Mouse (Mus musculus) heart, postnatal 0 days (tissue): Measurements from ENCODE around the gene Dgkz. TPM values are rescaled to one million over a fixed set of nuclear protein-coding genes. Genes with fewer than 3 reads are reported as not detected.

Experiments
- ATAC-seq: fragments of 200-750 bp; cut with Nextera tagmentation; 2 replicates; pipeline ENCODE4 v1.8.0; 2017; ENCODE audit warnings: low read depth, moderate number of reproducible peaks, moderate library complexity; ENCODE audit not compliant: insufficient read depth
- DNase-seq: peaks from one replicate; pipeline ENCODE4 v3.0.0-alpha.2; 2016; ENCODE audit warnings: low spot score
- H3K27ac ChIP-seq: fragments of 300-500 bp; sonication (generic); 2 replicates; pipeline ENCODE4 v1.5.1; 2014; ENCODE audit warnings: low read depth, mild to moderate bottlenecking
- H3K27me3 ChIP-seq: fragments of 300-500 bp; sonication (generic); 2 replicates; pipeline ENCODE4 v1.6.1; 2014; ENCODE audit warnings: low read length, mixed read lengths; ENCODE audit not compliant: control insufficient read depth, insufficient read depth
- H3K36me3 ChIP-seq: fragments of 300-500 bp; sonication (generic); replicated peaks from 2 replicates; pipeline ENCODE4 v1.6.1; 2014; ENCODE audit warnings: low read length, mixed read lengths; ENCODE audit not compliant: control insufficient read depth, insufficient read depth
- H3K4me1 ChIP-seq: fragments of 300-500 bp; sonication (generic); 2 replicates; pipeline ENCODE4 v1.6.1; 2014; ENCODE audit warnings: antibody characterized with exemption; ENCODE audit not compliant: control insufficient read depth, insufficient read depth
- H3K4me2 ChIP-seq: fragments of 300-500 bp; sonication (generic); 2 replicates; pipeline ENCODE4 v1.6.1; 2014; ENCODE audit warnings: low read depth, mild to moderate bottlenecking, low read length, moderate library complexity
- H3K4me3 ChIP-seq: fragments of 300-500 bp; sonication (generic); 2 replicates; pipeline ENCODE4 v1.5.1; 2014; ENCODE audit warnings: low read depth, low read length
- H3K9ac ChIP-seq: fragments of 300-500 bp; sonication (generic); replicated peaks from 2 replicates; pipeline ENCODE4 v1.6.1; 2014; ENCODE audit warnings: low read depth, low read length, mixed read lengths
- H3K9me3 ChIP-seq: fragments of 300-500 bp; sonication (generic); replicated peaks from 2 replicates; pipeline ENCODE4 v1.6.1; 2016; ENCODE audit warnings: low read length; ENCODE audit not compliant: control insufficient read depth
- CTCF ChIP-seq: IDR thresholded peaks from 2 replicates; pipeline ENCODE4 v1.5.1; 2016; ENCODE audit warnings: antibody characterized with exemption, control low read depth, low read depth
- EP300 ChIP-seq: IDR thresholded peaks from 2 replicates; pipeline ENCODE4 v1.6.1; 2016; ENCODE audit warnings: antibody characterized with exemption, low read depth
- WGBS: fragments of 180-500 bp; shearing (Covaris S2); extraction: QIAGEN DNeasy Blood & Tissue Kit; methylation state at CpG from one replicate; pipeline ENCODE4 v1.1.7; 2014; 5-methylcytosine and 5-hydroxymethylcytosine counted together
- polyA plus RNA-seq: library from polyadenylated mRNA; unstranded; fragments of >200 nt; fragmentation: Nextera tagmentation; extraction: Ambion mirVana; gene quantifications from 2 replicates; pipeline ENCODE4 v1.2.1, GENCODE M21; 2015
- total RNA-seq: library from RNA; depleted of rRNA; stranded (reverse); fragments of >200 nt; gene quantifications from 2 replicates; pipeline ENCODE4 v1.2.3, GENCODE M21; 2014; ENCODE audit warnings: low replicate concordance; rRNA removed

The Dgkz gene
- 77.0 and 77.9 TPM in 2 replicates for total RNA-seq
- 24.0 and 26.2 TPM in 2 replicates for polyA plus RNA-seq

GRCm38 (mm10) chr2:91975581-91976541 is at the start of gene Dgkz:
Gene Dgkz, minus strand, starts transcription at chr2:91975864.
- Histone ChIP-seq H3K9ac (peak within 1 kb of the TSS; percentile 51), H3K9me3 (no peaks in the 10 kb centered on the region), H3K36me3 (no peaks in the 10 kb centered on the region), H3K4me3 (peak within 1 kb of the TSS; percentile 47), H3K4me2 (peak within 1 kb of the TSS; percentile 65), H3K27ac (no peak within 1 kb of the TSS), H3K27me3 (peaks cover 26% of the 10 kb centered on the region), H3K4me1 (peaks cover 36% of the 10 kb centered on the region)
- TF ChIP-seq CTCF = no peak
- no peak for TF ChIP-seq EP300
- no peak for DNase-seq
- no peak for ATAC-seq
- 3% methylated on average over 72 of the region's 79 CpGs for WGBS

GRCm38 (mm10) chr2:92025202-92025601 is 49.5 kb upstream of the Dgkz start:
- no peak overlapping the region for H3K4me2 ChIP-seq
- H3K4me1 ChIP-seq = peaks cover 8% of the 10 kb centered on the region
- no peak overlapping the region for H3K9ac ChIP-seq
- no peaks in the 10 kb centered on the region for H3K9me3 ChIP-seq
- peaks cover 3% of the 10 kb centered on the region; the same call in 1 of the 2 replicates for H3K27me3 ChIP-seq
- DNase-seq (no peak), ATAC-seq (no peak)
- H3K36me3 ChIP-seq = no peaks in the 10 kb centered on the region
- H3K27ac ChIP-seq = no peak overlapping the region
- no peak for TF ChIP-seq CTCF
- no peak for TF ChIP-seq EP300
- no peak overlapping the region for H3K4me3 ChIP-seq
- WGBS = 88% methylated on average over 2 of the region's 2 CpGs

GRCm38 (mm10) chr2:92024274-92024672 is 48.6 kb upstream of the Dgkz start, which contains the start of gene Creb3l1:
Gene Creb3l1, minus strand, starts transcription at chr2:92024502.
- Histone ChIP-seq H3K9me3 (no peaks in the 10 kb centered on the region), H3K27ac (peak within 1 kb of the TSS; percentile 70), H3K4me2 (peak within 1 kb of the TSS; percentile 98), H3K4me1 (peaks cover 8% of the 10 kb centered on the region), H3K4me3 (peak within 1 kb of the TSS; percentile 76), H3K36me3 (no peaks in the 10 kb centered on the region), H3K27me3 (peaks cover 3% of the 10 kb centered on the region; the same call in 1 of the 2 replicates), H3K9ac (peak within 1 kb of the TSS; percentile 72)
- DNase-seq = peak; percentile 65
- ATAC-seq = peak; percentile 27; the same call in 1 of the 2 replicates
- TF ChIP-seq EP300 = no peak
- no peak for TF ChIP-seq CTCF
- under 1% methylated on average over 24 of the region's 27 CpGs for WGBS

- Histone ChIP-seq H3K9me3 (no peaks in the 10 kb centered on the region), H3K27ac (peak overlapping the region; percentile 70)
- no peak for DNase-seq
Observed at GRCm38 (mm10) chr2:92023362-92024273, 48.0 kb upstream of the Dgkz start.

More at GRCm38 (mm10) chr2:92023362-92024273, 48.0 kb upstream of the Dgkz start:
- H3K36me3 ChIP-seq = no peaks in the 10 kb centered on the region
- peak; percentile 28; the same call in 1 of the 2 replicates for ATAC-seq
- peaks cover 8% of the 10 kb centered on the region for H3K4me1 ChIP-seq
- WGBS = 3% methylated on average over 51 of the region's 56 CpGs
- H3K4me3 ChIP-seq = peak overlapping the region; percentile 76
- TF ChIP-seq CTCF = peak; percentile 56
- no peak for TF ChIP-seq EP300
- H3K4me2 ChIP-seq = peak overlapping the region; percentile 98
- H3K27me3 ChIP-seq = peaks cover 3% of the 10 kb centered on the region; the same call in 1 of the 2 replicates
- peak overlapping the region; percentile 72 for H3K9ac ChIP-seq
